Mouse (Mus musculus): ENCODE measurements around the gene Ift122.

Gene Ift122

DNA sequence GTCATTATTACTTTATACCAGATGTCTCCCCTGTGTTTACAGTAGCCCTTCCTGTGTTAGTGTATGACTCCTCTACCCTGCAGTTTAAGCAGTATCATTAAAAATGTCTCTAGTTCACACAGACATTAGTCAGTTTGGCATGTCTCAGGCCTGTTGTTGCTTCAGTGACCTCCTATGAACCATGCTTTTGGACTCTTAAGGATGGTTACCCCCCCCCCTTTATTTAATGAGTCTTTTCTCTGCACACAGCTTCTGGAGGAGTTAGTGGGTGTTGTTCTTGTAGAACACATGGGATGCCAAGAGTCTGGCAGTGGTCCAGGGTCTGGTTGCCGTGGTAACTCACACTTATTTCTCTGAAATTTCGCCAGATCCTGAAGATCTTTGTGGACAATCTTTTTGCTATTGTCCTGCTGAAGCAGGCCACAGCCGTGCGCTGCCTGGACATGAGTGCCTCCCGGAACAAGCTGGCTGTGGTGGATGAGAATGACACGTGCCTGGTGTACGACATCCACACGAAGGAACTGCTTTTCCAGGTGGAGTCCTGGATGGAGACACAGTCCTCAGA is 38.3 kb downstream of the Ift122 start:
- DNase-seq (ENCODE audit: low spot score), result peak; percentile 22

DNA sequence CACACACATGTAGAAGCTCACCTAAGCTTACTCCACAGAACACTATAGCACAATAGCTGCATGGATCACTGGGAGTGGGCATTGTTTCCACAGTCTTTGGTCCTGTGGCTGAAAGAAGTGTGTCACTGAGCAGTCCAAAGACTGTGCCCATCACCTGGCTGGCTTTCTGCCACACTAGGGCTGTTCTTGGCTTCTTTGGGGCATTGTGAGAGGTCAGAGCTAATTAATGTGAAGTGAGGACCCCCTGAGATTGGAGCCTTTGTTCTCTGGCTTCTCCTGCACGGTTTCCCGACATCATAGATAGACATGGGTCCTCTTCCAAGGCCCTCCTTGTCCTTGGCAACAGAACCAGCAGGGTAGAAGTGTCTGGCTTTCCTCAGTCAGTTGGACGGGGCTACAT is 39.1 kb downstream of the Ift122 start:
- no peak for DNase-seq (ENCODE audit: low spot score)

DNA sequence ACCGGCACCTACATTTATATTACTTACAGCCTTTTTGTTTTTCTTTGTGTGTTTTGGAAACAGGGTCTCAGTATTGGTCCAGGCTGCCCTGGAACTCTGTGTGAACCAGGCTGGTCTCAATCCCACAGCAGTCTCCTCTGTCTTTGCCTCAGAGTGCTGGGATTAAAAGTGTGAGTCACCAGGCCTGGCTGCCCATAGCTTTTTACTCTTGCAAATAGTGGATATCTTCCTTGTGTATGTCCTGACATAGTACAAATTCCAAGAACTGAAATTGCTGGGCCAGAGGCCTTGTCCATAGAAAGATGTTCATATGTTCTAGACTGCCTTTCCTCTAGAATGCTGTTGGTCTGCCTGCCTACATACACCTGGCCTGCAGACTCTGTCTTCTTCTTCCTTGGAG is 43.1 kb downstream of the Ift122 start:
- no peak for DNase-seq (ENCODE audit: low spot score)

DNA sequence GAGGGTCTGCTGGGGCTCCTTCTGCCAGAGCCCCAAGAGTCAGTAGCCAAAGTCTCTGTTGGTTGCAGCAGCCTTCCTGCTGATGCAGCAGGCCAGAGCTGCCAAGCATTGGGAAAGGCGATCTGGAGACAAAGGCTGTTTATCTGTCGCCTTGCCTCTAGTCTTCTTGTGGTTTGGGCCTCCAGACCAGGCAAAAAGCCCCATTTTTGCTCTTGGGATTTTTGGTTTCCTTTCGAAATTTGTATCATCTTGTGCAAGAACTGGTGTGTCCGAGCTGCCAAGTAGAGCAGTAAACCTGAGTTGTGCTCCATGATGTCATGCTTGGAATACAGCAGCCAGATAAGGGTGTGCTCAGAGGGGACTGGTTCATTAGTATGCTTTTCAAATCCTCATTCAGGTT is 43.8 kb downstream of the Ift122 start:
- peak; percentile 49 for DNase-seq (ENCODE audit: low spot score)

GRCm38 (mm10) chr6:115897926-115898520 is 44.8 kb downstream of the Ift122 start:
- no peak for DNase-seq (ENCODE audit: low spot score)

- peak; percentile 76 for DNase-seq (ENCODE audit: low spot score)
Measured at GRCm38 (mm10) chr6:115901062-115901461, 47.8 kb downstream of the Ift122 start.

DNA sequence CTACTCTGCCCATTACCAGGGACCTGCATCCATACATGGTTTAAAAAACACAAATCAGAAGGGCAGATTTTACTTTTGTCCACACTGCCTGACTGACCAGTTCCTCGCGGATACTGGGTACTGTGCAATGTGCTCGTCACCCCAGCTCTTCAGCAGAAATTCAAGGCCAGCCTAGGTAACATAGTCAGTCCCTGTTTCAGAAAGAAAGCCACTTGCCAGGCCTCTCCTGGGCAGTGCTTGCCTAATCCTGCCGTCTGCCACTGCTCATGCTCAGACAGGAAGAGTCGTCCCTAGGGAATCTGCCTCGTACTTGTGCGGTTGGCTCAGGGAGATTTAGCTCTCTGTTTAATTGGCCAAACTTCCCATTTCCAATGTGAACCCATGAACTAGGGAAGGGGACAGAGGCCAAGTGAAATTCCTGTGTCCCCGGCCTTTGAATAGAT is 48.2 kb downstream of the Ift122 start:
- DNase-seq (ENCODE audit: low spot score), result no peak

- DNase-seq (ENCODE audit: low spot score), result no peak
Measured at GRCm38 (mm10) chr6:115902545-115902944, 49.3 kb downstream of the Ift122 start.

DNA sequence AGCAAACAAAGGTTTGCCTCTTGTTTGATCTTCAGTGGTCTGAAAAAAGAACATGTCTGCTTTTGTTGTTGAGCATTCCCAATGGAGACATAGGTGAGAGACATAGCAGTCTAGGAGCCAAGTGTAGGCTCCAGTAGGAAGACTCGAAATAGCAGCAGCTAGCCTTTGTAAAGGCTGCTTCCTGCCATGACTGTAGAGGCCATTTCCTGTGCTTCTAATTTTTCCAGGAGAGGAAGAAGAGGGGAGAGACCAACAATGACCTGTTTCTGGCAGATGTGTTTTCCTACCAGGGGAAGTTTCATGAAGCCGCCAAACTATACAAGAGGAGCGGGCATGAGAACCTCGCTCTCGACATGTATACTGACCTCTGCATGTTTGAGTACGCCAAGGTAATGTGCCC is 52.3 kb downstream of the Ift122 start:
- DNase-seq (ENCODE audit: low spot score), result no peak

DNA sequence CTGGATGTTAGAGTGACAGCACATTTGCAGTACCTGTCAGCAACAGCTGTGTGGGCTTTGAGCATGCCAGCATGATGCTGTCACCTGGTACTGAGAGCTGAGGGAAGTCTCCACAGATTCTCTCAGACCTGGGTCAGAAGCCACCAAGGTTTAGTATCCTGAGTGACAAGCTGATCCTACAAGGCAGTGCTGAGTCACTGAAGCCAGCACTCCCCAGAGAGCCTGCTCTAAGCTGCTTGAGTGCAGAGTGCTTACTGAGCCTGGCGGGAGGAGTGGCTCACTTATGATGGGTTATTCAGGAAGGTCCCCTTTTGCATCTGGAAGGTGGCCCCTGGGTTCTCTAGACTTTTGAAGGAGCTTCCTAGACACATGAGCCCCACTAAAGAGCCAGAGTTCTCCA is 53.2 kb downstream of the Ift122 start:
- DNase-seq (ENCODE audit: low spot score), result no peak

GRCm38 (mm10) chr6:115906871-115907270 is 53.6 kb downstream of the Ift122 start:
- DNase-seq (ENCODE audit: low spot score), result no peak

DNA sequence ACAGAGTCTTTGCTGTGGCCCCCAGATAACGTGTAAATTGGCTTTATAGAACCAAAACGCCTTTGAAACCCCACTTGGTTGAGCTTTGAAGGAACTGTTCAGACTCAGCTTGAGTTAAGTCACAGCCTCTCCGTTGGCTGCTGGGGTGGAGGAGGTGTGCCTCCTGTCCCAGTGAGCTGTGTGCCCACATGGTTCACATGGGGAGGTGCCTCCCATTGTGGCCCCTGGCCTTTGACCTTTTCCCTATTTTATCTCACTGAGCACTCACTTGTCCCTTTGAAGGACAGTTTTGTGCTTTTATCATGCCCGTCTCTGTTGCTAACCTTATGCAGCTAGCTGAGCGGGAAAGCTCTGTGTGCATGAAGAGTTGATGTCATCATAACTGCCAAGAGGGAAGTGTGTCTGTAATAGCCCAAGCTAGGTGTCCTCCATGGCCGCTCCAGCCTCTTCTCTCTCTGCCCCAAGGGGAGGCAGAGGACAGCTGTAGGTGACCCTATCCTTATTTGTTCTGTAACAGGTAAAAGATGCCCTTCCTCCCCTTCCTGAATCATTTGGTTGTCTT is 55.2 kb downstream of the Ift122 start:
- no peak for DNase-seq (ENCODE audit: low spot score)

DNA sequence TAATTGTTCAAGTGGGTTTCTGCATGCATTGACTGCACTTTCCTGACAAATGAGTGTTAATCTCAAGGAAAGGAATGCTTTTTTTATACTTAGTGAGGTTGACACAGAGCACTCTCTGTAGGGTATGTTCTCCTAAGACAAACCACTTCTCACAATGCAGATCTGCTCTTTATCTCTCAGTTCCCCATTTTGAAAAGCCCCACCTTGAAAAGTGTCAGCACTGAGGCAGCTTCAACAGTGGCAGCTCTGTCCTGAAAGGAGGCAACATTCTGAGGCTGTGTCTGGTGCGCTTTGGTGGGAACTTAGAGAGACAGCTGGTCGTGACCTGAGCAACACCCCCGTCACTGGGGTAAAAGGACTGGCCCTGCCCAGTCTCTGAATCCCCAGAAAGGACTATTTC is 55.8 kb downstream of the Ift122 start:
- DNase-seq (ENCODE audit: low spot score), result no peak

- DNase-seq (ENCODE audit: low spot score), result no peak
Measured at GRCm38 (mm10) chr6:115909940-115910339, 56.7 kb downstream of the Ift122 start.

GRCm38 (mm10) chr6:115911763-115912162 is 58.5 kb downstream of the Ift122 start:
- no peak for DNase-seq (ENCODE audit: low spot score)

DNA sequence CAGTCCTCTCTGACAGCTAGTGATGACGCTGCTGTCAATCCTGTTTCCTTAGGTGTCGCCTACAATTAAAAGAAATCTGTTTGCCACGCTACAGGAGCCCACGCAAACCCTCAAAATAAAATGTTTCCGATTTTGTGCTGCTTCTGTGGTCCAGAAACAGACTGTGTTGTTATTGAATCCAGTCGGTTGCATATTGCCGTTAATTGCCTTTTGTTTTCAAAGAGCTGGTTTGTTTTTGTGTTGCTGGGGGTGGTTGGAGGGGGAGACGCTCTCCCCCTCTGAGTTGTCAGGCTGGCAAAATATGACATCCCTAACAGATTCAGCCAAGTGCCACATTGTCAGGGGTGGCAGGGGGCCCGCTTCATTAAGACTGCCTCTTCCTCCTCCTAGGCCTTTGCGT is 60.2 kb downstream of the Ift122 start:
- DNase-seq (ENCODE audit: low spot score), result no peak

DNA sequence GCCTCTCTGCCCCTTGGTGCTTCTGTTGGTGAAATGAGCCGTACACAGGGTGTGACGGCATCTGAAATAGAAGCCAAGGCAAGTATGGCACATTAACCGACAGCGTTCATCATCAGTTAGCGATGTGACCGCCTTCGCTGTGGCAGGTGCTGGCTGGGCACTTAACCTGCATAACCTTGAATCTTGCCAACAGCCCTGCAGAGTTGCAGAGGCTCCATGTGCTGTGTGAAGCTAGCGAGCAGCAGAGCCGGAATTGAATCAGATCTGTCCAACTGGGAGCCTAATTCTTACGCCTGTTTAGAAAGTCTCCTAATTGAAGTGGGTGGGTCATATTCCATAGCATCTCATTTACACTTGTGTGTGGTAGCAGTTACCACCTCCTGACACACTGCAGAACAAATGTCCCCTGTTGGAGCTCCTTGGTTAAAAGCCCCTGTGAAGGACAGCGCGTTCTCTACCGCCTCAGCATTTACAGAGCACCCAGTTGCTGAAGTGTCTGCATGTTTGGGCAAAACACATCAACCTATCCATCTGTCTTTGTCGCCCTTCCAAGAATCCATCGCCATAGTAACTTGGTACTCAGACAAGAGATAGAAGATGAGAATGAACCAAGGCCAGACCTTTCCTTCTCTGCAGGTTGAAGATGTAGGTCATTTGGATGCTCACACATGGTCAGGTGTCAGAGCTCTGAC is 61.4 kb downstream of the Ift122 start:
- no peak for DNase-seq (ENCODE audit: low spot score)

DNA sequence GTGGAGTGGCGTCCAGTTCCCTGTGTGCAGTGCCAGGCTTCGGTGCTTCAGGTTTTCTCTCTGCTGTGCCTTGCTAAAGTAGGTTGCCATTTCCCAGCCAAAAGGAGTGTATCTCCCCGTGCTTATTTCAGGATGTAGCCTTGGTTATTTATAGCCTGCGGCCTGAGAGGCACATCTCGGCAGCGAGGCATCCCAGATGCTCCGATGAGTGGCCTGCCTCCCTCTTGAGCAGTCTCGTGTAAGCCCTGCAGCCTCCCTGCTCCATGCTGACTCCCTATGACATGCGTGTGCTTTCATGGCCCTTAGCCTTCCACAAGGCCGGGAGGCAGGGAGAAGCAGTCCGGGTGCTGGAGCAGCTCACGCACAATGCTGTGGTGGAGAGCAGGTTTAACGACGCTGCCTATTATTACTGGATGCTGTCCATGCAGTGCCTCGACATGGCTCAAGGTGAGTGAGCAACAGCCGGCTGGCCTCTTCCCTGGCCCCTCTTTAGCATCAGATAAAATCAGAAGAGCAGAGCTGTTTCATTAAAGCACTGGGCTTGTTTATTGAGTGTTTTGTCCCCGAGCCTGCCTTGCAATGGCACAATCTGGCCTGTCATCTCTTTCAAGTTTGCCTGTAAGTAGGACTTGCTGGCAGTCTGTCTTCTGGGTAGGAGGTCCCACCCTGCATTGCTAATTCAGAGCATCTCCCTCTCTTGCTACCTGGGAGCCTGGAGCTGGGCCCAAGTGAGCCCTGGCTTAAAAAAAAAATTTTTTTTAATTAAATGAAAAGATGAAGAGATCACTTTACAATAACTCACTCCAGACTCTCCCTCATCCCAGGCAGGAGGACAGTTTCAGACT is 62.6 kb downstream of the Ift122 start:
- DNase-seq (ENCODE audit: low spot score), result no peak

DNA sequence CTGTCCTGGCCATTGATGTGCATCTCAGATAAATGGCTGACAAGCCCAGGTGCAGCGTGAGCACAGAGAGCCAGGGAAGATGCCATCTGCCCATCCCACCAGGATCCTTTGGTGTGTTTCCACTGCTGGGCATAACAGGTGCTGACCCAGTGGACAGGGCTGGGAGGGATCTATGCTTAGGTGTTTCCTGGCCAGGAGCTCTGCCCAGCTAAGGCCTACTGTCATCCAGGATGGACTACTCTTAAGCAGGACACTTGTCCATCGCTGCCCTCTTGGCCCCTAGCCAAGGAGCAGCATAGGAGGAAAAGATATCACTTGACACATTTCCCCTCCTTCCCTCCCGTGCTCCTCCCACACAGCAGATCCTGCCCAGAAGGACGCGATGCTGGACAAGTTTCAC is 63.3 kb downstream of the Ift122 start:
- DNase-seq (ENCODE audit: low spot score), result no peak

DNA sequence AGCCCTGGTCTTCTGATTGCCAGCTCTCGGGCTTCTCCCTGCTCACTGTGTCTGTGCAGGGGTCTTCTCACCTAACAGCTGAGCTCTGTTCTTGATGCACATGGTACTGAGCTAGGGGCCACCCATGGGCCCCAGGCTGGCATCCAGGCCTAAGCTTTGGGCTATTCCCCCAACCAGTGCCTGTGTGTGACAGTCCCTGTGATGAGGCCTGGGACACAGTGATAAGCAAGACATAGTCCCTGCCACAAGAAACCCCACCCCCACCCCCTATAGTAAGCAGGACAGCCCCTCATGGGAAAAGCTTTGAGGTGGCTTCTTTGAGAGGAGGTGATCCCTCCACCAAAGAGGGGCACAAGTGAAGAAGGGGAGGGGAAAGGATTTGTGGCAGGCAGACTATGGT is 65.3 kb downstream of the Ift122 start:
- DNase-seq (ENCODE audit: low spot score), result no peak

DNA sequence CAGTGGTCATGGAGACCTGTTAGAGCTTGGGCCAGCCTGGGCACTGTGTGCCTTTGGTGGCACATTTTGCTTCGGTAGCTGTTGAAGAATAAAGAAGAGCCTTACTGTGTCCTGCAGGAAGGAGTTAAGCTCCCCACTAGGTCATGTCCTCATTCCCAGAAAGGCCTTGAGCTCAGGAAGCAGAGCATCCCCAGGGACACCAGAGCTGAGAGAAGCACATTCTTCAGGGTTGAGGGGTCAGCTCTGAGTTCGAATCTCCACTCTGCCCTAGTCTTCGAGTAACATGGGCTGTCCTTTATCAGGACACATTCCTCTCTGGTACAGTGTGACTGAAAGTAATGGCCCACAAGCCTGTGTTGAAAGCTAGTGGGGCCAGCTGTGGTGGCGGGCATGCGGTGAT is 66.6 kb downstream of the Ift122 start:
- no peak for DNase-seq (ENCODE audit: low spot score)

- DNase-seq (ENCODE audit: low spot score), result no peak
Measured at GRCm38 (mm10) chr6:115924829-115925228, 71.6 kb downstream of the Ift122 start.

Data from urinary bladder, postnatal 14 days (tissue).